Comparison of ENCODE assay signal across 29 mouse cellular contexts in genomic region chr5:53209773-53210172, GRCm38 (mm10). TPM values are rescaled to one million over a fixed set of nuclear protein-coding genes. Genes with fewer than 3 reads are reported as not detected.
DNase-seq lines count a peak whose midpoint lies in the region; ATAC-seq lines count a peak whose summit lies in the region.
"Had no signal": no experiment of that assay in that cellular context is flagged by ENCODE, and none has a peak within 500 bp of the region (broad histone marks: within the 10 kb centered on the region; RNA-seq: fewer than 3 reads in every experiment).

No protein-coding gene starts in this region.

- no peak overlapping the region for H3K4me3 ChIP-seq in hindbrain, embryonic 15.5 days
- H3K4me3 ChIP-seq in hindbrain, embryonic 16.5 days (ENCODE audit: low read length) = no peak overlapping the region
- no peak overlapping the region for H3K4me3 ChIP-seq in forebrain, embryonic 15.5 days
- H3K4me3 ChIP-seq: embryonic facial prominence, embryonic 10.5 days; heart, embryonic 10.5 days; limb, embryonic 15.5 days; megakaryocyte, embryonic 14.5 days; midbrain, embryonic 13.5 days had no signal

- H3K4me2 ChIP-seq in hindbrain, embryonic 15.5 days = 0 out of 2 replicates have a peak overlapping the region, but pooled peaks have one; percentile 96
- no peak overlapping the region for H3K4me2 ChIP-seq in hindbrain, embryonic 16.5 days (ENCODE audit: low read length)
- 0 out of 2 replicates have a peak overlapping the region, but pooled peaks have one; percentile 4 for H3K4me2 ChIP-seq in forebrain, embryonic 15.5 days (replicated peaks)
- H3K4me2 ChIP-seq: limb, embryonic 15.5 days; lung, embryonic 14.5 days; midbrain, embryonic 13.5 days had no signal

- H3K4me1 ChIP-seq in hindbrain, embryonic 15.5 days (replicated peaks) = peaks cover 37% of the 10 kb centered on the region
- peaks cover 18% of the 10 kb centered on the region for H3K4me1 ChIP-seq in hindbrain, embryonic 16.5 days (ENCODE audit: control insufficient read depth, insufficient read depth, low read depth, low read length)
- peaks cover 57% of the 10 kb centered on the region for H3K4me1 ChIP-seq in forebrain, embryonic 15.5 days

- H3K27ac ChIP-seq in hindbrain, embryonic 15.5 days (replicated peaks) = no peak overlapping the region
- H3K27ac ChIP-seq in hindbrain, embryonic 16.5 days (ENCODE audit: low read depth, low read length) = no peak overlapping the region
- no peak overlapping the region for H3K27ac ChIP-seq in forebrain, embryonic 15.5 days (replicated peaks)
- H3K27ac ChIP-seq: embryonic facial prominence, embryonic 10.5 days; heart, embryonic 10.5 days; hindbrain, postnatal 0 days; limb, embryonic 15.5 days; liver, embryonic 14.5 days; midbrain, embryonic 13.5 days had no signal

- H3K36me3 ChIP-seq in hindbrain, embryonic 15.5 days = no peaks in the 10 kb centered on the region
- H3K36me3 ChIP-seq in hindbrain, embryonic 16.5 days (ENCODE audit: control insufficient read depth, insufficient read depth, low read length) = no peaks in the 10 kb centered on the region
- no peaks in the 10 kb centered on the region for H3K36me3 ChIP-seq in forebrain, embryonic 15.5 days
- H3K36me3 ChIP-seq: embryonic facial prominence, embryonic 10.5 days; G1E; heart, embryonic 10.5 days; limb, embryonic 15.5 days; midbrain, embryonic 13.5 days had no signal

- peak; percentile 39 for DNase-seq in embryo, embryonic 10 days (ENCODE audit: low spot score)
- DNase-seq in embryo, embryonic 11 days = no peak
- peak; percentile 46 for DNase-seq in testis, postnatal 10 days (ENCODE audit: low spot score)
- DNase-seq in layer of hippocampus, postnatal 10 days (ENCODE audit: low spot score in 2 of 2) = no peak
- DNase-seq: adrenal gland, postnatal 36 days; B cell, adult 2 months; cerebellum, adult 8-10 months; kidney, adult 9 months; kidney, postnatal 25 days; left cerebral cortex, postnatal 4 days; lung, embryonic 14.5 days; right cerebral cortex, postnatal 14 days; thymus, adult 18-20 months; thymus, postnatal 4 days had no signal

- no peaks in the 10 kb centered on the region for H3K27me3 ChIP-seq in hindbrain, embryonic 15.5 days
- no peaks in the 10 kb centered on the region for H3K27me3 ChIP-seq in hindbrain, embryonic 16.5 days (replicated peaks; ENCODE audit: control insufficient read depth, insufficient read depth, low read length)
- H3K27me3 ChIP-seq in forebrain, embryonic 15.5 days = no peaks in the 10 kb centered on the region
- H3K27me3 ChIP-seq: CH12.LX had no signal

- WGBS in hindbrain, embryonic 15.5 days = 40% methylated on average over 7 of the region's 7 CpGs
- WGBS in hindbrain, embryonic 16.5 days = 40% methylated on average over 7 of the region's 7 CpGs
- WGBS in forebrain, embryonic 15.5 days = 32% methylated on average over 7 of the region's 7 CpGs

- no peak overlapping the region for H3K9ac ChIP-seq in hindbrain, embryonic 15.5 days
- no peak overlapping the region for H3K9ac ChIP-seq in hindbrain, embryonic 16.5 days (ENCODE audit: low read depth, low read length)
- no peak overlapping the region for H3K9ac ChIP-seq in forebrain, embryonic 15.5 days (replicated peaks)
- H3K9ac ChIP-seq: limb, embryonic 15.5 days; liver, embryonic 14.5 days; lung, embryonic 14.5 days; midbrain, embryonic 13.5 days had no signal

- ATAC-seq in hindbrain, embryonic 15.5 days (ENCODE audit: low FRiP score, low read depth) = no peak
- no peak for ATAC-seq in hindbrain, embryonic 16.5 days
- no peak for ATAC-seq in forebrain, embryonic 15.5 days (replicated peaks)
- ATAC-seq: hindbrain, postnatal 0 days; intestine, embryonic 16.5 days; midbrain, embryonic 13.5 days; Patski had no signal

- H3K9me3 ChIP-seq in hindbrain, embryonic 15.5 days = no peaks in the 10 kb centered on the region
- H3K9me3 ChIP-seq in hindbrain, embryonic 16.5 days (ENCODE audit: control insufficient read depth, low read length) = no peaks in the 10 kb centered on the region
- H3K9me3 ChIP-seq in forebrain, embryonic 15.5 days = no peaks in the 10 kb centered on the region
- H3K9me3 ChIP-seq: embryonic facial prominence, embryonic 10.5 days; heart, embryonic 10.5 days; limb, embryonic 15.5 days; megakaryocyte, embryonic 14.5 days; midbrain, embryonic 13.5 days had no signal

RNA-seq across cellular contexts. Expression of gene Sel1l3, which starts 4.0 kb away (rescaled TPM):
- 6.3 and 6.9 TPM in 2 replicates for polyA plus RNA-seq in hindbrain, embryonic 15.5 days (2015; fragmentation: Nextera tagmentation; extraction: Ambion mirVana)
- polyA plus RNA-seq in hindbrain, embryonic 16.5 days (2015; fragmentation: Nextera tagmentation; extraction: Ambion mirVana) = 5.6 and 6.2 TPM in 2 replicates
- 11.0 and 11.4 TPM in 2 replicates for polyA plus RNA-seq in forebrain, embryonic 15.5 days (2015; fragmentation: Nextera tagmentation; extraction: Ambion mirVana)
- 10 to 100 TPM; 43.1 to 47.0 TPM for total RNA-seq in layer of hippocampus, postnatal 10 days (2021)
- total RNA-seq: granulocyte monocyte progenitor cell, adult 5-6 weeks had no signal
- polyA plus RNA-seq: G1E had no signal

RNA-seq across cellular contexts. Expression of gene Smim20, which starts 57.1 kb away (rescaled TPM):
- 72.9 and 79.5 TPM in 2 replicates for polyA plus RNA-seq in hindbrain, embryonic 15.5 days (2015; fragmentation: Nextera tagmentation; extraction: Ambion mirVana)
- 70.9 and 80.1 TPM in 2 replicates for polyA plus RNA-seq in hindbrain, embryonic 16.5 days (2015; fragmentation: Nextera tagmentation; extraction: Ambion mirVana)
- 59.9 and 65.8 TPM in 2 replicates for polyA plus RNA-seq in forebrain, embryonic 15.5 days (2015; fragmentation: Nextera tagmentation; extraction: Ambion mirVana)
- 10 to 100 TPM; 29.2 to 36.5 TPM for total RNA-seq in layer of hippocampus, postnatal 10 days (2021)

Comparison
In these comparisons a context has a peak if more than half of its experiments do, and no peak if none do; other contexts are left out.
1. DNase-seq: peak in embryo, embryonic 10 days (single experiment) and testis, postnatal 10 days (single experiment); none in embryo, embryonic 11 days (single experiment) and layer of hippocampus, postnatal 10 days (0 of 2).